Mouse (Mus musculus) ES-Bruce4 (cell line): ENCODE measurements around the gene Med4. TPM values are rescaled to one million over a fixed set of nuclear protein-coding genes. Genes with fewer than 3 reads are reported as not detected.

Experiments
- H3K27ac ChIP-seq: 2 replicates; pipeline ENCODE4 v1.5.1; 2012; ENCODE audit warnings: low read length, inconsistent platforms; ENCODE audit not compliant: insufficient read depth
- H3K27me3 ChIP-seq: 2 replicates; pipeline ENCODE4 v1.6.1; 2012; ENCODE audit warnings: mild to moderate bottlenecking, low read length, inconsistent platforms; ENCODE audit not compliant: control insufficient read depth, poor library complexity, insufficient read depth, severe bottlenecking
- H3K36me3 ChIP-seq: 2 replicates; pipeline ENCODE4 v1.6.1; 2012; ENCODE audit warnings: inconsistent platforms, mild to moderate bottlenecking, low read length, moderate library complexity; ENCODE audit not compliant: control insufficient read depth, poor library complexity, insufficient read depth, severe bottlenecking
- H3K4me1 ChIP-seq: one replicate; pipeline ENCODE4 v1.8.1; 2011; ENCODE audit warnings: low read length; ENCODE audit not compliant: control insufficient read depth, insufficient read depth
- H3K4me3 ChIP-seq: 2 replicates; pipeline ENCODE4 v1.5.1; 2011; ENCODE audit warnings: low read depth, mild to moderate bottlenecking, low read length
- H3K9ac ChIP-seq: 2 replicates; pipeline ENCODE4 v1.6.1; 2012; ENCODE audit warnings: low read depth, mild to moderate bottlenecking, inconsistent platforms; ENCODE audit not compliant: poor library complexity, severe bottlenecking
- H3K9me3 ChIP-seq: replicated peaks from 2 replicates; pipeline ENCODE4 v1.6.1; 2012; ENCODE audit warnings: mild to moderate bottlenecking, low read length, inconsistent platforms; ENCODE audit not compliant: control insufficient read depth, poor library complexity, insufficient read depth, severe bottlenecking
- CTCF ChIP-seq: IDR thresholded peaks from one replicate; pipeline ENCODE4 v1.8.1; 2011; ENCODE audit warnings: low read depth, low read length
- EP300 ChIP-seq: IDR thresholded peaks from 2 replicates; pipeline ENCODE4 v1.6.1; 2011; ENCODE audit warnings: low read depth, low read length; ENCODE audit not compliant: insufficient read depth
- POLR2A ChIP-seq: IDR thresholded peaks from one replicate; pipeline ENCODE4 v1.8.1; 2011; ENCODE audit warnings: low read length; ENCODE audit not compliant: insufficient read depth
- polyA plus RNA-seq: library from polyadenylated mRNA; stranded (reverse); fragments of >200 nt; gene quantifications from 2 replicates; pipeline ENCODE4 v1.2.4, GENCODE M21; 2011; ENCODE audit warnings: low read depth; ENCODE audit not compliant: missing spikeins, insufficient read depth, insufficient read length

Gene Med4
- polyA plus RNA-seq, 1 experiment = 63.0 TPM

- H3K27me3 ChIP-seq = no peaks in the 10 kb centered on the region
Observed at GRCm38 (mm10) chr14:73472205-73472604, 37.6 kb upstream of the Med4 start.

GRCm38 (mm10) chr14:73473670-73474460 is 36.0 kb upstream of the Med4 start:
- Histone ChIP-seq H3K36me3 (no peaks in the 10 kb centered on the region), H3K27ac (no peak overlapping the region), H3K4me1 (no peaks in the 10 kb centered on the region), H3K27me3 (no peaks in the 10 kb centered on the region), H3K4me3 (no peak overlapping the region), H3K9ac (no peak overlapping the region), H3K9me3 (no peaks in the 10 kb centered on the region)
- TF ChIP-seq CTCF (no peak), POLR2A (no peak), EP300 (no peak)

More at GRCm38 (mm10) chr14:73472205-73472604, 37.6 kb upstream of the Med4 start:
- H3K36me3 ChIP-seq = no peaks in the 10 kb centered on the region
- TF ChIP-seq CTCF (no peak), POLR2A (no peak), EP300 (no peak)
- no peak overlapping the region for H3K9ac ChIP-seq
- no peaks in the 10 kb centered on the region for H3K9me3 ChIP-seq
- H3K4me3 ChIP-seq = no peak overlapping the region
- H3K27ac ChIP-seq = no peak overlapping the region
- no peaks in the 10 kb centered on the region for H3K4me1 ChIP-seq

GRCm38 (mm10) chr14:73474636-73475093 is 35.2 kb upstream of the Med4 start:
- no peaks in the 10 kb centered on the region for H3K27me3 ChIP-seq
- no peak overlapping the region for H3K27ac ChIP-seq
- no peak overlapping the region for H3K4me3 ChIP-seq
- H3K4me1 ChIP-seq = no peaks in the 10 kb centered on the region
- no peak for TF ChIP-seq POLR2A
- no peak for TF ChIP-seq CTCF
- TF ChIP-seq EP300 = no peak
- no peaks in the 10 kb centered on the region for H3K36me3 ChIP-seq
- no peaks in the 10 kb centered on the region for H3K9me3 ChIP-seq
- no peak overlapping the region for H3K9ac ChIP-seq

GRCm38 (mm10) chr14:73475506-73475905 is 34.3 kb upstream of the Med4 start:
- no peak overlapping the region for H3K27ac ChIP-seq
- no peak overlapping the region for H3K4me3 ChIP-seq
- no peaks in the 10 kb centered on the region for H3K36me3 ChIP-seq
- TF ChIP-seq CTCF = no peak
- H3K27me3 ChIP-seq = no peaks in the 10 kb centered on the region
- no peaks in the 10 kb centered on the region for H3K4me1 ChIP-seq
- H3K9ac ChIP-seq = no peak overlapping the region
- no peaks in the 10 kb centered on the region for H3K9me3 ChIP-seq

- no peaks in the 10 kb centered on the region for H3K9me3 ChIP-seq
- H3K27ac ChIP-seq = no peak overlapping the region
- no peaks in the 10 kb centered on the region for H3K36me3 ChIP-seq
- H3K4me1 ChIP-seq = no peaks in the 10 kb centered on the region
- TF ChIP-seq EP300 = no peak
- TF ChIP-seq CTCF = no peak
- no peak for TF ChIP-seq POLR2A
- no peaks in the 10 kb centered on the region for H3K27me3 ChIP-seq
- H3K4me3 ChIP-seq = no peak overlapping the region
- no peak overlapping the region for H3K9ac ChIP-seq
Observed at GRCm38 (mm10) chr14:73476361-73476934, 33.4 kb upstream of the Med4 start.

DNA sequence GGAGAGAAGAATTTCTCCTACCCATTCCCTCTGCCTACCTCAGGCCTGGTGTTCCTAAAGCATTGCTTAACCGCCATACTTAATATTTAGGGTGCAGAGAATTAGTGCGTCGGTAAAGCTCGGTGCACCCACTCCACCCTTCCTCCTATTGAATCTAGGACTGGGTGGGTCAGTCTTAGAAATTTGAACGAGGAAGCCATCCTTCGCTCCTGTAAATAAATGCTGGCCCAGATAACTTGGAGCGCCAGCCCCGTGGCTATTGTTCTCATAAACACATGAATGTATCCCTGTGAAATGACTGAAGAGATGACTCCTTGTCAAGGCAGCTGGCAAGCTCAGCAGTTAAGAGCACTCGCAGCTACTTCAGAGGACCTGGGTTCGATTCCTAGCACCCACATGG is 32.7 kb upstream of the Med4 start:
- no peak overlapping the region for H3K9ac ChIP-seq
- no peak overlapping the region for H3K27ac ChIP-seq
- no peaks in the 10 kb centered on the region for H3K36me3 ChIP-seq
- TF ChIP-seq CTCF (no peak), POLR2A (no peak), EP300 (no peak)
- no peaks in the 10 kb centered on the region for H3K4me1 ChIP-seq
- H3K9me3 ChIP-seq = no peaks in the 10 kb centered on the region
- H3K27me3 ChIP-seq = no peaks in the 10 kb centered on the region
- H3K4me3 ChIP-seq = no peak overlapping the region
